Mouse (Mus musculus): Measurements from ENCODE around the gene Gm6904. TPM values are rescaled to one million over a fixed set of nuclear protein-coding genes. Genes with fewer than 3 reads are reported as not detected.
"Not testable (repeated sequence)": the region's sequence is repeated elsewhere in the genome, so short reads cannot be mapped to it uniquely, and the experiment has no call there.

Gene Gm6904
- not detected in 2 replicates for total RNA-seq (2021)
- long read RNA-seq, experiment 1 = 0 reads
- long read RNA-seq, experiment 2 = 0 reads

GRCm38 (mm10) chr14:59260056-59260455, at the start of gene Gm6904:
Gm6904 (minus strand) TSS chr14:59260216.
- no peak for DNase-seq

GRCm38 (mm10) chr14:59297391-59297790, 37.4 kb upstream of the Gm6904 start, which contains the start of gene Phf11a:
Phf11a (minus strand) TSS chr14:59297522.
- DNase-seq = peak; percentile 9

GRCm38 (mm10) chr14:59291769-59292168, 31.8 kb upstream of the Gm6904 start:
- not testable (repeated sequence) for DNase-seq

- not testable (repeated sequence) for DNase-seq
These were observed 14.9 kb upstream of the Gm6904 start for GRCm38 (mm10) chr14:59274961-59275360.

- not testable (repeated sequence) for DNase-seq
These were observed 4.2 kb downstream of the Gm6904 start for GRCm38 (mm10) chr14:59255861-59256260.

- not testable (repeated sequence) for DNase-seq
These were observed 9.7 kb downstream of the Gm6904 start for GRCm38 (mm10) chr14:59250350-59250749.

- no peak for DNase-seq
These were observed 26.4 kb downstream of the Gm6904 start for GRCm38 (mm10) chr14:59233635-59234034.

- DNase-seq = peak; percentile 70
These were observed 28.0 kb downstream of the Gm6904 start for GRCm38 (mm10) chr14:59232003-59232402.

- no peak for DNase-seq
These were observed 29.6 kb downstream of the Gm6904 start for GRCm38 (mm10) chr14:59230331-59230966.

- DNase-seq = no peak
These were observed 30.2 kb downstream of the Gm6904 start for GRCm38 (mm10) chr14:59229822-59230221.

GRCm38 (mm10) chr14:59226240-59226639, 33.8 kb downstream of the Gm6904 start:
- no peak for DNase-seq

GRCm38 (mm10) chr14:59219241-59219640, 40.8 kb downstream of the Gm6904 start:
- no peak for DNase-seq

- no peak for DNase-seq
These were observed 50.2 kb downstream of the Gm6904 start for GRCm38 (mm10) chr14:59209816-59210215.

GRCm38 (mm10) chr14:59209003-59209402, 51.0 kb downstream of the Gm6904 start:
- no peak for DNase-seq

- DNase-seq = no peak
These were observed 53.9 kb downstream of the Gm6904 start for GRCm38 (mm10) chr14:59205976-59206583.

- no peak for DNase-seq
These were observed 54.6 kb downstream of the Gm6904 start for GRCm38 (mm10) chr14:59205461-59205860.

GRCm38 (mm10) chr14:59201604-59202215, 58.3 kb downstream of the Gm6904 start:
- DNase-seq = no peak

GRCm38 (mm10) chr14:59200711-59201603, 59.1 kb downstream of the Gm6904 start, which contains the start of gene Rcbtb1:
Rcbtb1 (plus strand) TSS chr14:59201209.
- DNase-seq = peak; percentile 95
